22 mouse cellular contexts compared by ENCODE assay signal in genomic region chr14:84477411-84477810, GRCm38 (mm10). TPM values are rescaled to one million over a fixed set of nuclear protein-coding genes. Genes with fewer than 3 reads are reported as not detected.
A peak's percentile ranks its signal among the peaks of the same experiment; 100 is the strongest.
DNase-seq lines count a peak whose midpoint lies in the region; ATAC-seq and TF ChIP-seq lines count a peak whose summit lies in the region.
"Had no signal": no experiment of that assay in that cellular context is flagged by ENCODE, and none has a peak within 500 bp of the region (broad histone marks: within the 10 kb centered on the region; RNA-seq: fewer than 3 reads in every experiment).

No protein-coding gene starts in this region.

- no peak for TF ChIP-seq POLR2A in brain, embryonic 14.5 days (IDR thresholded peaks at IDR 0.05; ENCODE audit: borderline replicate concordance, extremely low read depth, insufficient read depth, insufficient read length, poor library complexity, severe bottlenecking)

- H3K27me3 ChIP-seq in midbrain, embryonic 16.5 days (ENCODE audit: control insufficient read depth, insufficient read depth, low read depth, low read length) = no peaks in the 10 kb centered on the region
- H3K27me3 ChIP-seq in intestine, embryonic 16.5 days (replicated peaks; ENCODE audit: control insufficient read depth, insufficient read depth, low read length) = no peaks in the 10 kb centered on the region
- H3K27me3 ChIP-seq: CH12.LX; embryonic facial prominence, embryonic 12.5 days; heart, embryonic 15.5 days; liver, embryonic 15.5 days had no signal

- no peak for TF ChIP-seq CTCF in brain, embryonic 14.5 days (IDR thresholded peaks at IDR 0.05; ENCODE audit: borderline replicate concordance, extremely low read depth, insufficient read depth, insufficient read length)

- H3K27ac ChIP-seq in midbrain, embryonic 16.5 days (ENCODE audit: low read length) = peak overlapping the region; percentile 28; the same call in 1 of the 2 replicates
- H3K27ac ChIP-seq in intestine, embryonic 16.5 days (ENCODE audit: low read length) = no peak overlapping the region
- H3K27ac ChIP-seq: embryonic facial prominence, embryonic 12.5 days; heart, embryonic 15.5 days; kidney, postnatal 0 days; liver, embryonic 15.5 days had no signal

- ATAC-seq in midbrain, embryonic 16.5 days = 0 out of 2 replicates have a peak, but pooled peaks have one; percentile 42
- no peak for ATAC-seq in intestine, embryonic 16.5 days
- ATAC-seq: forebrain, embryonic 14.5 days had no signal

- no peaks in the 10 kb centered on the region for H3K9me3 ChIP-seq in midbrain, embryonic 16.5 days (replicated peaks; ENCODE audit: control insufficient read depth, low read length, poor library complexity, severe bottlenecking)
- no peaks in the 10 kb centered on the region for H3K9me3 ChIP-seq in intestine, embryonic 16.5 days (ENCODE audit: control insufficient read depth, low read length)
- H3K9me3 ChIP-seq: embryonic facial prominence, embryonic 12.5 days; heart, embryonic 15.5 days; liver, embryonic 15.5 days had no signal

- no peaks in the 10 kb centered on the region for H3K36me3 ChIP-seq in midbrain, embryonic 16.5 days (ENCODE audit: control insufficient read depth, insufficient read depth, low read length)
- no peaks in the 10 kb centered on the region for H3K36me3 ChIP-seq in intestine, embryonic 16.5 days (ENCODE audit: control insufficient read depth, insufficient read depth, low read length)
- H3K36me3 ChIP-seq: embryonic facial prominence, embryonic 12.5 days; heart, embryonic 15.5 days; liver, embryonic 15.5 days had no signal

- no peak overlapping the region for H3K4me3 ChIP-seq in midbrain, embryonic 16.5 days (ENCODE audit: low read depth, low read length)
- no peak overlapping the region for H3K4me3 ChIP-seq in intestine, embryonic 16.5 days (ENCODE audit: low read length)
- H3K4me3 ChIP-seq: embryonic facial prominence, embryonic 12.5 days; erythroblast, embryonic 14.5 days; heart, embryonic 15.5 days; liver, embryonic 15.5 days had no signal

- H3K4me1 ChIP-seq in midbrain, embryonic 16.5 days (ENCODE audit: control insufficient read depth, insufficient read depth, low read length) = peaks cover 2% of the 10 kb centered on the region; the same call in 1 of the 2 replicates
- H3K4me1 ChIP-seq in intestine, embryonic 16.5 days (ENCODE audit: control insufficient read depth, insufficient read depth, low read length) = no peaks in the 10 kb centered on the region
- H3K4me1 ChIP-seq: embryonic facial prominence, embryonic 12.5 days; heart, embryonic 15.5 days; liver, embryonic 15.5 days had no signal

- WGBS in midbrain, embryonic 16.5 days = 37% methylated on average over 13 of the region's 13 CpGs
- 69% methylated on average over 13 of the region's 13 CpGs for WGBS in intestine, embryonic 16.5 days

- no peak overlapping the region for H3K4me2 ChIP-seq in midbrain, embryonic 16.5 days (ENCODE audit: low read length)
- no peak overlapping the region for H3K4me2 ChIP-seq in intestine, embryonic 16.5 days (ENCODE audit: low read depth, low read length)
- H3K4me2 ChIP-seq: embryonic facial prominence, embryonic 12.5 days; heart, embryonic 15.5 days; liver, embryonic 15.5 days had no signal

- no peak overlapping the region for H3K9ac ChIP-seq in midbrain, embryonic 16.5 days (ENCODE audit: low read depth, low read length)
- H3K9ac ChIP-seq in intestine, embryonic 16.5 days (ENCODE audit: low read depth, low read length) = no peak overlapping the region
- H3K9ac ChIP-seq: embryonic facial prominence, embryonic 12.5 days; heart, embryonic 15.5 days; liver, embryonic 15.5 days had no signal

- intact Hi-C loops in left cerebral cortex, postnatal 4 days (cut with DNase I) = no loop called here
- intact Hi-C loops in left cerebral cortex, postnatal 14 days (cut with DNase I) = no loop called here

- peak; percentile 29 to 32 for DNase-seq in cerebellum, postnatal 10 days
- DNase-seq in cerebellum, adult 18-20 months = no peak
- DNase-seq in left cerebral cortex, postnatal 4 days = peak; percentile 17
- no peak for DNase-seq in left cerebral cortex, postnatal 14 days (ENCODE audit: low spot score in 2 of 2)
- DNase-seq in brain, embryonic 14.5 days (ENCODE audit: low read depth) = peak; percentile 39
- DNase-seq in kidney, postnatal 14 days = no peak
- DNase-seq: adrenal gland, postnatal 25 days; cerebellum, adult 2 months; gastrocnemius, postnatal 25 days; kidney, adult 11 months; spleen, adult 18-20 months; thymus, postnatal 36 days had no signal

RNA-seq across cellular contexts. Expression of gene Pcdh17, which starts 34.0 kb away (rescaled TPM):
- 10 to 100 TPM; 57.5 to 61.8 TPM for total RNA-seq in left cerebral cortex, postnatal 4 days (2021)
- total RNA-seq in left cerebral cortex, postnatal 14 days (2021) = 10 to 100 TPM; 37.6 to 45.3 TPM
- 10.1 and 20.3 TPM in 2 replicates for polyA plus RNA-seq in brain, embryonic 14.5 days (2012; rRNA removed)
- 40.8 and 42.6 TPM in 2 replicates for polyA plus RNA-seq in midbrain, embryonic 16.5 days (2015; fragmentation: Nextera tagmentation; extraction: Ambion mirVana)
- 4.1 TPM in 2 replicates for polyA plus RNA-seq in intestine, embryonic 16.5 days (2015; fragmentation: Nextera tagmentation; extraction: Ambion mirVana)
- total RNA-seq: MEL had no signal
- polyA plus RNA-seq: erythroblast, embryonic 14.5 days had no signal

Comparison
In these comparisons a context has a peak if more than half of its experiments do, and no peak if none do; other contexts are left out.
1. DNase-seq: peak in cerebellum, postnatal 10 days (2 of 2), left cerebral cortex, postnatal 4 days (single experiment) and brain, embryonic 14.5 days (single experiment); none in cerebellum, adult 18-20 months (0 of 2), left cerebral cortex, postnatal 14 days (0 of 2) and kidney, postnatal 14 days (single experiment).